ENCODE assay signal across 15 mouse cellular contexts in the genomic region with DNA sequence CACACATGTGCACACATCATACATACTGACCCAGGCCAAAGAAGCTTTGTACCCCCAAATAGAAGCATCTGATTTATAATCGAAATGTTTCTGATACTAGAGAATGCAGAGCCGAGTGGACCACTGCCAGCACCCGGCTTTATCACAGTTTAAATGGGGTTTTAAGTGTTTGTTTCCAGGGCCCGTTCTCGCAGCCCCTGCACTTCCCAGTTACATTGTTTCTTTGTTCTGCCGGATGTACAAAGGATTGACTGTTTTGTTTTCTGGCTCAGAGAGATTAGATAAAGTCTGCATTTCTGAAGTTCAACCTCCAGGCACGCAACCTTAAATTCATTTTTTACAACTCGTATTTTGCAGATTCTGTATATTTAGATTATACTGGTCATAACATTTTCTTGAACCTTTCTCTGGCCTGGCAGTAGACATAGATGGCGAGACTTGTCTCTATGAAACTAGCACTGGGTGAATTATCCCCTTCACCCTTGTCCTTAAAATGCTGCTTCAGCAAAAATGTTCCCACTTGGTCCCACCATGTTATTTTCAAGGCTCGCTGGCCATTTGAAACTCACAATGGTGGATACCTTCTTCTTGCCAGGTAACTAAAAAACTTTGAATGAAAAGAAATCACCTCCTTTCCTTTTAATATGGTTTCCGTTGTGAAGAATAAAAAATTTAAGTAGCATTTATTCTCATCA. TPM values are rescaled to one million over a fixed set of nuclear protein-coding genes. Genes with fewer than 3 reads are reported as not detected.
DNase-seq lines count a peak whose midpoint lies in the region; ATAC-seq lines count a peak whose summit lies in the region.
"Had no signal": no experiment of that assay in that cellular context is flagged by ENCODE, and none has a peak within 500 bp of the region (broad histone marks: within the 10 kb centered on the region; RNA-seq: fewer than 3 reads in every experiment).

No protein-coding gene starts in this region.

- no peaks in the 10 kb centered on the region; the same call in 1 of the 2 replicates for H3K36me3 ChIP-seq in heart, embryonic 13.5 days
- no peaks in the 10 kb centered on the region for H3K36me3 ChIP-seq in forebrain, embryonic 16.5 days (ENCODE audit: control insufficient read depth, insufficient read depth)
- H3K36me3 ChIP-seq: hindbrain, embryonic 13.5 days; limb, embryonic 13.5 days had no signal

- no peak for ATAC-seq in heart, embryonic 13.5 days (ENCODE audit: extremely low read depth, insufficient number of reproducible peaks, low FRiP score, low TSS enrichment)
- ATAC-seq in forebrain, embryonic 16.5 days: no peak
- ATAC-seq: forebrain, postnatal 0 days; intestine, postnatal 0 days had no signal

- H3K9me3 ChIP-seq in heart, embryonic 13.5 days: no peaks in the 10 kb centered on the region
- no peaks in the 10 kb centered on the region for H3K9me3 ChIP-seq in forebrain, embryonic 16.5 days (ENCODE audit: control insufficient read depth, low read length)
- H3K9me3 ChIP-seq: hindbrain, embryonic 13.5 days; limb, embryonic 13.5 days; megakaryocyte, embryonic 14.5 days had no signal

- H3K27ac ChIP-seq in heart, embryonic 13.5 days (replicated peaks): no peak overlapping the region; the same call in 1 of the 2 replicates
- no peak overlapping the region for H3K27ac ChIP-seq in forebrain, embryonic 16.5 days (ENCODE audit: low read length)
- H3K27ac ChIP-seq: hindbrain, embryonic 13.5 days; limb, embryonic 13.5 days had no signal

- WGBS in heart, embryonic 13.5 days: 29% methylated on average over 11 of the region's 11 CpGs
- WGBS in forebrain, embryonic 16.5 days: 39% methylated on average over 11 of the region's 11 CpGs

- H3K4me3 ChIP-seq in heart, embryonic 13.5 days: no peak overlapping the region
- no peak overlapping the region for H3K4me3 ChIP-seq in forebrain, embryonic 16.5 days (replicated peaks; ENCODE audit: low read length)
- H3K4me3 ChIP-seq: hindbrain, embryonic 13.5 days; limb, embryonic 13.5 days; megakaryocyte, embryonic 14.5 days had no signal

- peaks cover 25% of the 10 kb centered on the region for H3K27me3 ChIP-seq in heart, embryonic 13.5 days (replicated peaks)
- H3K27me3 ChIP-seq in forebrain, embryonic 16.5 days (replicated peaks; ENCODE audit: control insufficient read depth, insufficient read depth, low read length): no peaks in the 10 kb centered on the region
- H3K27me3 ChIP-seq: limb, embryonic 13.5 days had no signal

- peaks cover 10% of the 10 kb centered on the region for H3K4me1 ChIP-seq in heart, embryonic 13.5 days
- H3K4me1 ChIP-seq in forebrain, embryonic 16.5 days (replicated peaks; ENCODE audit: control insufficient read depth, insufficient read depth, low read length): no peaks in the 10 kb centered on the region
- H3K4me1 ChIP-seq: hindbrain, embryonic 13.5 days; limb, embryonic 13.5 days; megakaryocyte, embryonic 14.5 days had no signal

- H3K9ac ChIP-seq in heart, embryonic 13.5 days: no peak overlapping the region
- no peak overlapping the region for H3K9ac ChIP-seq in forebrain, embryonic 16.5 days (replicated peaks; ENCODE audit: low read depth, low read length)
- H3K9ac ChIP-seq: forebrain, postnatal 0 days; hindbrain, embryonic 13.5 days; limb, embryonic 13.5 days had no signal

- DNase-seq in kidney, postnatal 25 days: peak; percentile 49 to 52
- DNase-seq in kidney, postnatal 14 days: no peak
- peak; percentile 32 for DNase-seq in heart, postnatal 4 days
- peak; percentile 30 to 62 for DNase-seq in lung, postnatal 4 days
- DNase-seq in spleen, postnatal 10 days (ENCODE audit: low spot score in 2 of 2): no peak
- DNase-seq: adrenal gland, adult 2 months; cerebellum, postnatal 14 days; forebrain, postnatal 0 days; thymus, postnatal 4 days had no signal

- H3K4me2 ChIP-seq in heart, embryonic 13.5 days: peak overlapping the region; percentile 37
- H3K4me2 ChIP-seq in forebrain, embryonic 16.5 days (ENCODE audit: low read length): no peak overlapping the region
- H3K4me2 ChIP-seq: hindbrain, embryonic 13.5 days; limb, embryonic 13.5 days had no signal

RNA-seq across cellular contexts. Expression of a gene that starts 35.3 kb away (rescaled TPM):
- polyA plus RNA-seq in heart, embryonic 13.5 days (2015; fragmentation: Nextera tagmentation; extraction: Ambion mirVana): 5.4 and 6.4 TPM in 2 replicates
- total RNA-seq in heart, postnatal 4 days (2021): 10 to 100 TPM; 56.8 to 65.5 TPM
- polyA plus RNA-seq in forebrain, embryonic 16.5 days (2015; fragmentation: Nextera tagmentation; extraction: Ambion mirVana): 3.0 and 3.1 TPM in 2 replicates

Comparison
In these comparisons a context has a peak if more than half of its experiments do, and no peak if none do; other contexts are left out.
1. DNase-seq: peak in kidney, postnatal 25 days (2 of 2), heart, postnatal 4 days (single experiment) and lung, postnatal 4 days (2 of 2); none in kidney, postnatal 14 days (single experiment) and spleen, postnatal 10 days (0 of 2).